Mouse (Mus musculus) bone marrow macrophage, adult 2 months (primary cell): Measurements from ENCODE around the gene Nt5e. TPM values are rescaled to one million over a fixed set of nuclear protein-coding genes. Genes with fewer than 3 reads are reported as not detected.

ENCODE experiments used
- H3K27ac ChIP-seq: 2 replicates; pipeline ENCODE4 v1.5.1; 2012; ENCODE audit warnings: low read depth, low read length; ENCODE audit not compliant: insufficient read depth
- H3K4me1 ChIP-seq: 2 replicates; pipeline ENCODE4 v1.6.1; 2012; ENCODE audit warnings: low read length; ENCODE audit not compliant: control insufficient read depth, insufficient read depth
- H3K4me3 ChIP-seq: 2 replicates; pipeline ENCODE4 v1.5.1; 2012; ENCODE audit warnings: mild to moderate bottlenecking, low read length, moderate library complexity; ENCODE audit not compliant: insufficient read depth
- CTCF ChIP-seq: IDR thresholded peaks from 2 replicates; pipeline ENCODE4 v1.5.1; 2012; ENCODE audit warnings: low read depth, mild to moderate bottlenecking, low read length, moderate library complexity
- POLR2A ChIP-seq: IDR thresholded peaks from 2 replicates; pipeline ENCODE4 v1.6.1; 2012; ENCODE audit warnings: mild to moderate bottlenecking, low read depth, low read length, borderline replicate concordance
- polyA plus RNA-seq: library from polyadenylated mRNA; stranded (reverse); fragments of >200 nt; gene quantifications from 2 replicates; pipeline ENCODE4 v1.2.4, GENCODE M21; 2012; ENCODE audit not compliant: missing spikeins, insufficient read depth, insufficient read length

Nt5e gene
- polyA plus RNA-seq, 1 experiment: 0.15 TPM

DNA sequence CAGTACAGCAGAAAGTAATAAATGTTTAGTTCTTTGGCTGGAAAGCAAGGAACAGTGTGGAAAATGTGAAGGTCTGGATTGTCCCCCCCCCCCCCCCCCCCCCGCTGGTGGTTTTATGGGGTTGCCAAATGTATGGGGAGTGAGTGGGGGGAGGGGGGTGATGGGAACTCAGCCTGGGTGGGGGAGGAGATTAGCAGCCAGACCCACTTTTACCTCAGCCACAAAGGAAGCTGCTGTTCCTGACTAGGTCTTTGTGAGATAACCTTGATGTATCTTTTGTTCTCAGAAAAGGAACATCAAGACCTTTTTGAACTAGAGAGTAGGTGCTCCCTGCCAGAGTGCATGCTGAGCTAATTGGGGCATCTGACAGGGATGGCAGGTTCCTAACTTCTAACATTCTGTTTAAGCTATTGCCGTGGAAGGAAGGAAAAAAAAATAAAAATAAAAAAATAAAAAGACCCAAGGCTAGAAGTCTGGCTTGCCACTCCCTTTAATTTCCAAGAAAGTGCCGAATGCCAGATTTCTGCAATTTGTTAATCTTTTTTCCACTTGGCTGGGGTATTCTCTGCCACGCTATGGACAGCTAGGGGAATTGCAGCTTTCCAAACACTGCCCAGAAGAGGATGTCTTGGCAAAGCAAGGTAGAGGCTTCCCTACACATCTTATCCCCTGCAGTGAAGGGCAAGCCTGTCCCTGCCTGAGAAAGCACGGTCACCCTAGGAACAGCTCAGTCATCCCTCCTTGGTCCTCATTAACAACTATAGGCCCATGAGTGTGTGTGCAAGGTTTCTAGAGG, 35.3 kb downstream of the Nt5e start:
- no peak overlapping the region for H3K4me3 ChIP-seq
- peaks cover 1% of the 10 kb centered on the region; the same call in 1 of the 2 replicates for H3K4me1 ChIP-seq
- no peak for TF ChIP-seq CTCF
- TF ChIP-seq POLR2A: no peak
- H3K27ac ChIP-seq: no peak overlapping the region

DNA sequence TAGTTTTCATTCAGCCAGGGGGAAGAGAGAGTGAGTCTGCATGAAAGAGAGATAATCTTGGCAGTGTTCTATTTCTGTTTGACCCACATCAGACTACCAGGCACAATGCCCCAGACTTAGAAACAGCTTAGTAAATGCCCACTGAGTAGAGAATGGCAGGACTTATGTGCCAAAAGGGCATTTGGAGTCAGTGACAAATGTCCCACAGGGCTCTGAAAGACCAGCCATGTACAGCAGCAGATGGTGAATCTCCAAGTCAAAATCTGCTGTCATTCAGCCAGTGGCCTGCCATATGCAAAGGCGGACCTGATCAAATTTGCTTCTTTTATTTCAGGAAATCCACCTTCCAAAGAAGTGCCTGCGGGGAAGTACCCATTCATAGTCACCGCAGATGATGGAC, 36.1 kb downstream of the Nt5e start:
- TF ChIP-seq CTCF (no peak), POLR2A (no peak)
- Histone ChIP-seq H3K4me1 (no peaks in the 10 kb centered on the region), H3K4me3 (no peak overlapping the region), H3K27ac (no peak overlapping the region)

GRCm38 (mm10) chr9:88366308-88366707, 39.3 kb downstream of the Nt5e start:
- Histone ChIP-seq H3K4me1 (no peaks in the 10 kb centered on the region), H3K4me3 (no peak overlapping the region), H3K27ac (no peak overlapping the region)
- no peak for TF ChIP-seq POLR2A
- TF ChIP-seq CTCF: no peak

DNA sequence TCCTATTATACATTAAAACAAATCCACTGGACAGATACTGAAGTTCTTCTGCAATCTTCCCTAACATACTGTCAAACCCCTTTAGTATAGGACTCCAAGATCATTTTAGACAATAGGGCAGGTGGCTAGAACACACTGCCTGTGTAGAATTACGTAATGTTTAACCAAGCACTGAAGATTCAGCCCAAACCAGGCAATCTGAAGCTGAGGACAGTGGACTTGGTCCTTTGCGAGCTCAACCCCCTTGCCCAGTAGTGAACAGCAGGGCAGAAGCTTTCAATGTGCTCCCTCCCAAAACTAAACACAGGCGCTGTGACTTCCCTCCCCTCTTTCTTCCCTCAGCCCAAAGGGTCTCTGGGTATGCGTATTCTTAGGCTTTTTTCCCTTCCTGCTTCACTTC, 39.8 kb downstream of the Nt5e start:
- Histone ChIP-seq H3K4me3 (no peak overlapping the region), H3K4me1 (no peaks in the 10 kb centered on the region), H3K27ac (no peak overlapping the region)
- TF ChIP-seq POLR2A (no peak), CTCF (no peak)

DNA sequence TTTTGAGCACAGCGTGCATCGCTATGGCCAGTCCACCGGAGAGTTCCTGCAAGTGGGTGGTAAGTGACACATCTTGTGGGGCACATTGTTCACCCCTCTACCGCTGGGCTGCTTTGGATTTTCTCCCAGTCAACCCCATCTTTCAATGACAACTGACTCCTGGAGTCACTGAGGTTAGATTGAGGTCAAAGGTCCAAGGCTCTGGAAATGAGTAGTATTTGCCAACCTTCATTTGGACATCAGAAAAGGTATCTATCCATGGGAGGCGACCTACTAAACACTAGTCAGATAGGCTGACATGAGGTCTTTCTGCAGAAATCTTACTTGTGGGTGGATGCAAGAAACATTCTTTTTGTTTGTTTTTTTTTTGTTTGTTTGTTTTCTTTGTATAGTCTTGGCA, 40.3 kb downstream of the Nt5e start:
- TF ChIP-seq CTCF: no peak
- TF ChIP-seq POLR2A: no peak

GRCm38 (mm10) chr9:88367751-88368150, 40.8 kb downstream of the Nt5e start:
- no peak overlapping the region for H3K27ac ChIP-seq
- H3K4me1 ChIP-seq: no peaks in the 10 kb centered on the region
- no peak for TF ChIP-seq POLR2A
- TF ChIP-seq CTCF: no peak
- no peak overlapping the region for H3K4me3 ChIP-seq

More for the DNA sequence above, 40.3 kb downstream of the Nt5e start:
- Histone ChIP-seq H3K4me3 (no peak overlapping the region), H3K4me1 (no peaks in the 10 kb centered on the region), H3K27ac (no peak overlapping the region)

DNA sequence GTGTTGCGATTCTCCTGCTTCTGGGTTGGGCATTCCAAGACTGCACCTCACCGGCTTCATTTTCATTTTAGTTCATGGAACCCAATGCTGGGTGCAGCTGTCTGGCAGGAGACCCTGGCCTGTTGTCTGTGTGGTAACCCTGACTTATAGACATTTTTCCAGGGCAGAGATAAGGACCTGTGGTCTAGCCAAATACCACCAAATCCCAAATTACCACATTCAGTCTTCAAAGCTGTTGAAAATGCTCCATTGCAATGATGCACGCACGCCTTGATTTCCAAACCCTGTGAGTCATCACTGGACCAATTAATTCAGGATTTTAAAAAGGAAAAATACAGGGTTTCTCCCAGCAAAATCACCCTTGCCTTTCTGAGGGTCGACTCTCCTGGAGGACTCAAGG, 41.5 kb downstream of the Nt5e start:
- H3K27ac ChIP-seq: no peak overlapping the region
- TF ChIP-seq POLR2A (no peak), CTCF (no peak)
- H3K4me1 ChIP-seq: no peaks in the 10 kb centered on the region
- no peak overlapping the region for H3K4me3 ChIP-seq

DNA sequence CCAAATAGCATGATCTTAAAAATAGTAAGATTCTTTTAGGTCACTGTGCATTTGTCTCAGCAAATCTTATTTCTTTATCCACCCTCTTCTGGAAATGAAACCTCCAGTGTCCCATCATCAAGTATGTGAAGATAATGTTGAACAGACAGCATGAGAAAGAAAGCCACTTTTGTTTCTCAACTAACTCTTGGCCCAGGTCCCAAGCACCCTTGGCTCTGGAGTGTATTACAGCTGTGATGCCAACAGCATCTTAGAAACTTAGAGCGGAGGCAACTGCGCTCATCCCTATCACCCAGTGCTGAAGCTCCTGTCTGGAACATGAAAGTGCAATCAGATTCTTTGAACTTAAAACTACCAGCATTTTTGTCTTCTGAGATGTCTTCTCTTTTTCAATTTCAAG, 42.7 kb downstream of the Nt5e start:
- no peaks in the 10 kb centered on the region for H3K4me1 ChIP-seq
- TF ChIP-seq CTCF: no peak
- TF ChIP-seq POLR2A: no peak
- no peak overlapping the region for H3K27ac ChIP-seq

DNA sequence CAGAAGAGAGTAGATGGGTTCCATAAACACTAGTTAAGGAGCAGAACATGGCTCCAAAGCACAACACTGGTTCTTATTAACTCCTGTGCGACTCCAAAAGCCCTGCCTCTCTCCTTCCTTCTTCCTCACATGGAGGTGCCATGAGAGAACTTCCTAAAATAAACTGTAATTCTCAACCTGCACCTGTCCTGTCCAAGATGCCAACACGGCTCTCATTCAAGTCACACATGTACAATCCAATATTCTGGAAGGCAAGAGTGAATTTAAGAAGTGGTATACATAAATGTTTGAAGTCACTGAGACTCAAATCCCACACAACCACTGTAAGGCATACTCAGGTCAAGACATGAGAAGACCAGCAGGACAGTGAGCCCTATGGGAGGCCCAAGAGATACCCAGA, 44.2 kb downstream of the Nt5e start:
- no peaks in the 10 kb centered on the region for H3K4me1 ChIP-seq
- no peak overlapping the region for H3K4me3 ChIP-seq
- no peak overlapping the region for H3K27ac ChIP-seq
- no peak for TF ChIP-seq POLR2A

More for the DNA sequence above, 42.7 kb downstream of the Nt5e start:
- H3K4me3 ChIP-seq: no peak overlapping the region

DNA sequence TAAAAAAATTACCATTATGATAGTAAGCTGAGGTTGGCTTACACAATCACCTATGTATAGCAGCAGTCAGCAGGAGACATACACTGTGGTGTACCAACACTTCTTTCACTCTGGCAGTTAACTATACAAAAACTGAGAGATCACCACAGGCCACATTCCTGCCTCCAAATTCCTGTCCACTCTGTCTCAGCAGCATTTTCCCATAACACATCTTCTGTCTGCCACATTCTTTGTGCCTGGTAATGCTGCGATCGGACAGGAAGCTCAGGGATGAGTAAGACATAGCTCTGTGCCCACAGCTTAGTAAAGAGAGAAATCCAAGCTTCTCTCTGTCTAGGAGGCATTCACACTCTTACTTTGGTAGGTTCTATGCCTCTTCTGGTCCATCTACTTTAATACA, 46.0 kb downstream of the Nt5e start:
- no peak for TF ChIP-seq CTCF
- TF ChIP-seq POLR2A: no peak
- Histone ChIP-seq H3K4me3 (no peak overlapping the region), H3K27ac (no peak overlapping the region), H3K4me1 (peaks cover 4% of the 10 kb centered on the region)
